Mouse (Mus musculus) cerebellum, postnatal 10 days (tissue): Measurements from ENCODE around the gene Xrcc4.

Source experiments
- DNase-seq, 2 experiments: peaks; one replicate each; pipeline ENCODE4 v3.0.0; 2021; ENCODE audit warnings: mixed read lengths in 2 of 2

The Xrcc4 gene

DNA sequence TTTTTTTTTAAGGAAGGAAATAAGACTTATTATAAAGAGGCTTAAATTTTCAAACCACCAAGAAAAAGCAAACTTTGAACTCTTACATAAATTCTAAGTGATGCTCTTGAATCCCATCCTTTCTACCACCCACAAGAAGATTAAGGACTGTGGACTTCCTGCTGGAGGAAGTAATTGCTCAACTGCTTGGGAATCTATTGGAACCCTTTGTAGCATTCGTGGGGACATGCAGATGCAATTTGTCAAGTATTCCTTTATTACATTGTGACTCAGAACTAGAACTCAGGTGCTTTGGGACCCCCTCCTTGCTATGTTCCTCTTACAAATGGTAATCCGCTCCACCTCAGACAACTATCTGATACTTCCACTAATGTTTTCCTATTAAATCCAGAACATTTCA, 351.1 kb downstream of the Xrcc4 start:
- no peak for DNase-seq

DNA sequence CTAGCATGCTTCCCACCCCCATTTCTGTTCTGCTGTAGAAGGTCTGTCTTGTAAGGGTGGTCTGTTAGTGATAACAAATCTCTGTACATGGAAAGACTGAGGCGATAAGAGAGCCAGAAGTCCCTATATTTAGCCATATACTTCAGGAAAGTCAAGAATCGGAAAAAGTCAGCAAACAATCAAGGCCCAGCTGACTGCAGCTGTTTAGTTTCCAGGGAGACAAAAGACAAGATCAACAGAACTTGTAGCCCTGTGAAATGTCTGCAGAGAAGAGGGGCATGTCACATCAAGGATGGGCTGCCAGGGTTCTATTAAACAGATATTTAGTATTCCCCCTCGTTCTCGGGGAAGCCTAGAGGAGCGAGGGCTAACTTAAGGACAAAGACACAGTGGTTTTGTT, 354.3 kb downstream of the Xrcc4 start:
- no peak for DNase-seq

GRCm38 (mm10) chr13:89726492-89726891, 362.9 kb downstream of the Xrcc4 start:
- no peak for DNase-seq
